Mouse (Mus musculus): ENCODE measurements around the gene Olfr435.

- TF ChIP-seq GATA1 (IDR thresholded peaks at IDR 0.05; ENCODE audit: low read length) (no peak), TAL1 (IDR thresholded peaks at IDR 0.05; ENCODE audit: low read length) (no peak)
Measured at GRCm38 (mm10) chr6:43190986-43191385, 6.0 kb upstream of the Olfr435 start.
